In genomic region chr10:62500916-62501615, GRCm38 (mm10) we compare ENCODE assay signal across 13 mouse cellular contexts. TPM values are rescaled to one million over a fixed set of nuclear protein-coding genes. Genes with fewer than 3 reads are reported as not detected.
DNase-seq lines count a peak whose midpoint lies in the region; ATAC-seq lines count a peak whose summit lies in the region.
"Had no signal": no experiment of that assay in that cellular context is flagged by ENCODE, and none has a peak within 500 bp of the region (broad histone marks: within the 10 kb centered on the region; RNA-seq: fewer than 3 reads in every experiment).

No protein-coding gene starts in this region.

- ATAC-seq in liver, embryonic 16.5 days (ENCODE audit: low read depth) = no peak
- ATAC-seq in forebrain, embryonic 11.5 days (replicated peaks; ENCODE audit: low FRiP score) = no peak

- DNase-seq in spleen, adult 18-20 months = peak; percentile 30 to 41
- no peak for DNase-seq in spleen, postnatal 14 days (ENCODE audit: low spot score in 2 of 2)
- peak; percentile 44 for DNase-seq in T-cell, adult 2 months (ENCODE audit: low spot score)
- DNase-seq in thymus, postnatal 25 days = peak; percentile 54
- no peak for DNase-seq in Muller cell, postnatal 12 days (ENCODE audit: inconsistent ontology term)
- DNase-seq in left cerebral cortex, adult 8-10 months (ENCODE audit: low spot score in 2 of 2) = no peak
- no peak for DNase-seq in forebrain, embryonic 11.5 days (ENCODE audit: low spot score)

- no peaks in the 10 kb centered on the region for H3K27me3 ChIP-seq in liver, embryonic 16.5 days (ENCODE audit: control insufficient read depth, insufficient read depth, low read depth, low read length)
- no peaks in the 10 kb centered on the region for H3K27me3 ChIP-seq in forebrain, embryonic 11.5 days (ENCODE audit: control insufficient read depth, insufficient read depth, low read length)
- H3K27me3 ChIP-seq: heart, embryonic 12.5 days; hindbrain, embryonic 12.5 days; midbrain, embryonic 15.5 days had no signal

- no peak overlapping the region for H3K27ac ChIP-seq in liver, embryonic 16.5 days (ENCODE audit: low read length)
- H3K27ac ChIP-seq in forebrain, embryonic 11.5 days (ENCODE audit: low read depth, low read length) = no peak overlapping the region
- H3K27ac ChIP-seq: hindbrain, embryonic 12.5 days; midbrain, embryonic 15.5 days had no signal

- no peaks in the 10 kb centered on the region for H3K36me3 ChIP-seq in liver, embryonic 16.5 days (ENCODE audit: control insufficient read depth, insufficient read depth)
- no peaks in the 10 kb centered on the region for H3K36me3 ChIP-seq in forebrain, embryonic 11.5 days (ENCODE audit: control insufficient read depth, insufficient read depth, low read length)
- H3K36me3 ChIP-seq: heart, embryonic 12.5 days; hindbrain, embryonic 12.5 days; midbrain, embryonic 15.5 days had no signal

- peak overlapping the region; percentile 17; the same call in 1 of the 2 replicates for H3K4me2 ChIP-seq in liver, embryonic 16.5 days (ENCODE audit: low read depth, low read length)
- no peak overlapping the region for H3K4me2 ChIP-seq in forebrain, embryonic 11.5 days (ENCODE audit: low read depth, low read length, severe bottlenecking)
- H3K4me2 ChIP-seq: heart, embryonic 12.5 days; hindbrain, embryonic 12.5 days; lung, embryonic 14.5 days had no signal

- H3K9me3 ChIP-seq in liver, embryonic 16.5 days (replicated peaks; ENCODE audit: control insufficient read depth, low read length) = no peaks in the 10 kb centered on the region
- H3K9me3 ChIP-seq in forebrain, embryonic 11.5 days (ENCODE audit: control insufficient read depth, low read length) = no peaks in the 10 kb centered on the region
- H3K9me3 ChIP-seq: heart, embryonic 12.5 days; hindbrain, embryonic 12.5 days; midbrain, embryonic 15.5 days had no signal

- H3K4me3 ChIP-seq in liver, embryonic 16.5 days (ENCODE audit: low read depth, low read length) = no peak overlapping the region
- no peak overlapping the region for H3K4me3 ChIP-seq in forebrain, embryonic 11.5 days (ENCODE audit: low read depth, low read length)
- H3K4me3 ChIP-seq: heart, embryonic 12.5 days; hindbrain, embryonic 12.5 days; midbrain, embryonic 15.5 days had no signal

- peaks cover 45% of the 10 kb centered on the region for H3K4me1 ChIP-seq in liver, embryonic 16.5 days (ENCODE audit: control insufficient read depth, low read depth, low read length)
- no peaks in the 10 kb centered on the region for H3K4me1 ChIP-seq in forebrain, embryonic 11.5 days (replicated peaks; ENCODE audit: control insufficient read depth, insufficient read depth, low read length)
- H3K4me1 ChIP-seq: heart, embryonic 12.5 days; hindbrain, embryonic 12.5 days had no signal

- H3K9ac ChIP-seq in liver, embryonic 16.5 days (ENCODE audit: low read depth, low read length) = no peak overlapping the region
- no peak overlapping the region for H3K9ac ChIP-seq in forebrain, embryonic 11.5 days (ENCODE audit: low read length)
- H3K9ac ChIP-seq: forebrain, postnatal 0 days; heart, embryonic 12.5 days; hindbrain, embryonic 12.5 days; lung, embryonic 14.5 days; midbrain, embryonic 15.5 days had no signal

- WGBS in liver, embryonic 16.5 days (ENCODE audit: insufficient replicate concordance) = 56% methylated on average over 9 of the region's 9 CpGs
- 88% methylated on average over 9 of the region's 9 CpGs for WGBS in forebrain, embryonic 11.5 days

RNA-seq across cellular contexts. Expression of gene Vps26a, which starts 14.5 kb away (rescaled TPM):
- 38.0 and 44.0 TPM in 2 replicates for polyA plus RNA-seq in liver, embryonic 16.5 days (2015; fragmentation: Nextera tagmentation; extraction: Ambion mirVana)
- total RNA-seq in left cerebral cortex, adult 8-10 months (2022) = 10 to 100 TPM; 47.3 to 54.9 (median 51.6) TPM
- 94.8 and 110 TPM in 2 replicates for polyA plus RNA-seq in forebrain, embryonic 11.5 days (2014; fragmentation: Nextera tagmentation; extraction: Ambion mirVana)

RNA-seq across cellular contexts. Expression of gene Srgn, which starts 26.2 kb away (rescaled TPM):
- 62.1 and 65.8 TPM in 2 replicates for polyA plus RNA-seq in liver, embryonic 16.5 days (2015; fragmentation: Nextera tagmentation; extraction: Ambion mirVana)
- total RNA-seq in left cerebral cortex, adult 8-10 months (2022) = 10 to 100 TPM in 2 of 4 experiments, 1 to 10 TPM in 2; 7.4 to 18.7 (median 11.6) TPM
- 3.3 and 5.4 TPM in 2 replicates for polyA plus RNA-seq in forebrain, embryonic 11.5 days (2014; fragmentation: Nextera tagmentation; extraction: Ambion mirVana)

RNA-seq across cellular contexts. Expression of gene Supv3l1, which starts 51.5 kb away (rescaled TPM):
- polyA plus RNA-seq in liver, embryonic 16.5 days (2015; fragmentation: Nextera tagmentation; extraction: Ambion mirVana) = 11.4 and 11.6 TPM in 2 replicates
- total RNA-seq in left cerebral cortex, adult 8-10 months (2022) = 10 to 100 TPM; 23.0 to 33.5 (median 27.6) TPM
- 31.2 and 33.5 TPM in 2 replicates for polyA plus RNA-seq in forebrain, embryonic 11.5 days (2014; fragmentation: Nextera tagmentation; extraction: Ambion mirVana)

RNA-seq across cellular contexts. Expression of gene 4930507D05Rik, which starts 51.8 kb away (rescaled TPM):
- polyA plus RNA-seq in liver, embryonic 16.5 days (2015; fragmentation: Nextera tagmentation; extraction: Ambion mirVana) = 0.08 and 0.09 TPM in 2 replicates
- 1 to 10 TPM in 2 of 4 experiments, under 1 TPM in 2; 0.81 to 1.8 (median 1.0) TPM for total RNA-seq in left cerebral cortex, adult 8-10 months (2022)
- 0.35 and 0.87 TPM in 2 replicates for polyA plus RNA-seq in forebrain, embryonic 11.5 days (2014; fragmentation: Nextera tagmentation; extraction: Ambion mirVana)

Comparison
In these comparisons a context has a peak if more than half of its experiments do, and no peak if none do; other contexts are left out.
1. DNase-seq: peak in spleen, adult 18-20 months (2 of 2), T-cell, adult 2 months (single experiment) and thymus, postnatal 25 days (single experiment); none in spleen, postnatal 14 days (0 of 2), Muller cell, postnatal 12 days (single experiment), left cerebral cortex, adult 8-10 months (0 of 2) and forebrain, embryonic 11.5 days (single experiment).